Mouse (Mus musculus): ENCODE measurements around the gene Cox7b. TPM values are rescaled to one million over a fixed set of nuclear protein-coding genes. Genes with fewer than 3 reads are reported as not detected.
"Not testable (repeated sequence)": the region's sequence is repeated elsewhere in the genome, so short reads cannot be mapped to it uniquely, and the experiment has no call there.

The Cox7b gene
- polyA plus RNA-seq (2012; rRNA removed) = 213 and 279 TPM in 2 replicates

DNA sequence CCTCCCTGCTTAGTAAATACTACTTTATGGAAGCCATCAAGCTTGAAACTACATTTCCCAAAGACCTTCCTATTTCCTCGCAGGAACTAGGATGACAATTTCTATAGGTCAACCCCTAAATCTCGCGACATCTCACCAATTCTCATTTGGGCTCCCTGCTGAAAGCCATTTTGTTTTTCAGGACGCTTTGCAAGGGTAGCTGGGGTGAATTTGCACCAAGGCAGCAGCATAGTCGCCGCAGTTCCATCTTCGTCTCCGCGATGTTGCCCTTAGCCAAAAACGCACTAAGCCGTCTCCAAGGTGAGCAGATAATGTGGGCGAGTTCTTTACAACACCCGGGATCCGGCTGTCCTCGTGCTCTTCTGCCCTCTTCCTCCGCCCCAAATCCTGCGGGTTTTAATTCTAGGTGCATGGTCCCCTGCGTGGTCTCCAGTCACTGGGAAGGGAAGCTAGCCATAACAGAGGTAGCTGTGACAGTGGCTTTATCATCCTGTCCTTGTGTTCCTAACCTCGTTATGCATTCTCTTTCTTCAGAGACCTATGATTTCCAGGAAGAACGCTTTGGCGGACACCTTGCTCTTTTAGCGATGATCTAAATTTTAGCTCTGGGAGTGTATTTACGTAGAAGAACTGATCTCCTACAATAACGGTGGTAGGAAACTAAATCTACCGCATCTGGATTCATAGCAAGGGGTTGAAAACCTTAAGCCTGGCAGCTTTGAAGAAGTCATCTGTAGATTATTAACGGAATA lies at the start of gene Cox7b:
Gene Cox7b, plus strand, starts transcription at position 130 of the 752 bp plus-strand sequence.
- peak; percentile 34 for DNase-seq (ENCODE audit: low spot score)

DNA sequence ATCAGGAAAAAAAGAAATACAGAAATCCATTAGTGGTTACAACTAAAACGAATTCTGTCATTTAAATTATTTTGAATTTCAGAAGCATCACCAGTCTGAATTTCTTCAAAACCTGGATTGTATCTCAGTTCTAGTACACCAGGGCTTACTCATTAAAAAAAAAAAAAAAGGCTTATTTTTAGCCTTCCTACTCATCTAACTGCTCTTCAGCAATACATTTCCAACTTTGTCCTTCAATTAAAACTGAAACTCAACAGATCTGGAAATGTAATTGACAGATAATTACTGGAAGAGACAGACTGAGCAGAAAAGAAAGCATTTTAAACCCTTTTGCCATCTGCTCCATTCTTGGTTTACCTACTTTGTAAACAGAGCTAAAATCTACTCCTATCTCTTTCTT lies 13.9 kb upstream of the Cox7b start:
- DNase-seq (ENCODE audit: low spot score) = no peak

GRCm38 (mm10) chrX:106010762-106011161 lies 4.7 kb upstream of the Cox7b start:
- DNase-seq (ENCODE audit: low spot score) = no peak

DNA sequence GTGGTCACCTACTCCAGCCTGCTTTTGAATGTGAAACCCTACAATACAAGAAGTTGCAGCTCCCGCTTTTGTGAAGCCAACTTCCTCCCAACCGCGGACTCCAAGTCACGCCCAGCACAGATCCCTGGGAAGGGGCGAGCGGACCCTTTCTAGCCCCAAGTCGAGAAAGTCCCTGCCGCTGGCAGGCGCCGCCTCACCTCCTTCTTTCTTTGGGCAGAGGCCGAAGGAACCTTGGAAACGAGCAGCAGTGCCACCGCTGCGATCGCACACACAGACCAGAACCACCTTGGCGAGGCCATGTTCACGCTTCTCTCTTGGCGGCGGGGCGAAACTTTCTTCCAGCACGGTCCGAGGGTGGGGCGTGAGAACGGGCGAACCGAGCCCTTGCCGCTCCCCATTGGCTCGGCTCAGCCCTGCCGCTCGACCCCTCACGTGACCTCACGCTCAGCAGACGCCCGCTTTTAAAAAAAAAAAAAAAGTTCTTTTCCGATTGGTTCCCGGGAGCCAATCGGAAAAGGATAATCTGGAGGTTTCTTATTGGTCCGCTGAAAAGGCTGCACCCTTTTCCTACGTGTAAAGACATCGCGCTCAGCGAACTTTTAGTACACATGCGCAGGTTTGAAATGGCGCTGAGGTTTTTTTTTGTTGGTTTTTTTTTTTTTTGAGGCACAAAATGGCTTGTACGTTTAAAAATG lies 3.9 kb upstream of the Cox7b start, which contains the start of gene Magt1:
Gene Magt1, minus strand, starts transcription at position 442 of the 695 bp plus-strand sequence.
- DNase-seq (ENCODE audit: low spot score) = peak; percentile 62

DNA sequence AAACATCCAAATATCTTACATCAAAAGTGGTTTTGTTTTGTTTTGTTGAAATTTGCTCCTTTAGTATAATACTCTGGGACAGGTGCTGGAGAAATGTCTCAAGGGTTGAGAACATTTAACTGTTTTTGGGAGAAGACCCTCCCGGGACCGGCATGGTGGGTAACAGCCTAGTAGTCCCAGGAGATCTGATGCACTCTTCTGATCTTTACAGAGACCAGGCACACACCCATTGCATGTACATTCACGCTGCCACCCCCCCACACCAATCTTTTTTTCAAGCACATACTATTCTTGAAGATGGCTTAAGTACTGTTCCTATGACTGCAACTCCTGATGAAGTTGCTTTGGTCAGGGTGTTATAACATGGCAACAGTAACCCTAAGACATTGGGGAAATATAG lies 2.9 kb upstream of the Cox7b start:
- DNase-seq (ENCODE audit: low spot score) = no peak

- no peak for DNase-seq (ENCODE audit: low spot score)
Measured at GRCm38 (mm10) chrX:106013217-106013616, 2.3 kb upstream of the Cox7b start.

- not testable (repeated sequence) for DNase-seq (ENCODE audit: low spot score)
Measured at GRCm38 (mm10) chrX:106014741-106015377, 641 bp upstream of the Cox7b start.

- DNase-seq (ENCODE audit: low spot score) = no peak
Measured at GRCm38 (mm10) chrX:106017102-106017501, 1.6 kb downstream of the Cox7b start.

DNA sequence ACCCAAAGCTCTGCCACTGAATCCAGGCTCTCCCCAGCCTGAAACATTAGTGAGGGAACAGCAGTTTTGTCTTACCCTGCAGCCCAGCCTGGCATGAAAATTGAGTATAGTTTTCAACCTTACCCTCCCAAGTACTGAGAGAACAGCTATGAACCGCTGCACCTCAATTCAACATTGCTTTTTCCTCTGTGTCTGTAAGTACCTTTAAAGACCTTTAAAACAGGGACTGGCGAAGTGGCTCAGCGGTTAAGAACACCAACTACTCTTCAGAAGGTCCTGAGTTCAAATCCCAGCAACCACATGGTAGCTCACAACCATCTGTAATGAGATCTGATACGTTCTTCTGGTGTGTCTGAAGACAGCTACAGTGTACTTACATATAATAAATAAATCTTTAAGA lies 2.0 kb downstream of the Cox7b start:
- no peak for DNase-seq (ENCODE audit: low spot score)

GRCm38 (mm10) chrX:106026418-106027342 lies 11.2 kb downstream of the Cox7b start, which contains the start of gene Atp7a:
Gene Atp7a (plus strand): TSS chrX:106027276.
- peak; percentile 65 for DNase-seq (ENCODE audit: low spot score)

DNA sequence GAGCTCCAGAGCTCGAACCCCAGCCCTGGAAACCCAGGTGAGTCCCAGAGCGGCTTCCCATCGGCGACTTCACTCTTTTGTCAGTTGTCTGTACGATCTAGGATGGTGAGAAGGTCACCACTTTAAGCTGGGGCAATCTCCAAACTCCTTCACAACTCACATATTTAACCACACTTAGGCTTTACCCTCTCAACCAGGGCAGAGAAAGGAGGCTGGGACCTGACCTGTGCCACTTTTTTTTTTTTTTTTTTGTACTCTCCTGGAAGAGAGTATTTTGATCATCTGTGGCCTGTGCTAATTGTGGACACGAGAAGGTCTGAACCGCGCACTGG lies 11.8 kb downstream of the Cox7b start:
- no peak for DNase-seq (ENCODE audit: low spot score)

GRCm38 (mm10) chrX:106030176-106030575 lies 14.7 kb downstream of the Cox7b start:
- no peak for DNase-seq (ENCODE audit: low spot score)

- no peak for DNase-seq (ENCODE audit: low spot score)
Measured at GRCm38 (mm10) chrX:106031124-106031523, 15.6 kb downstream of the Cox7b start.

GRCm38 (mm10) chrX:106035727-106036126 lies 20.2 kb downstream of the Cox7b start:
- no peak for DNase-seq (ENCODE audit: low spot score)

- DNase-seq (ENCODE audit: low spot score) = no peak
Measured at GRCm38 (mm10) chrX:106037185-106037752, 21.8 kb downstream of the Cox7b start.

DNA sequence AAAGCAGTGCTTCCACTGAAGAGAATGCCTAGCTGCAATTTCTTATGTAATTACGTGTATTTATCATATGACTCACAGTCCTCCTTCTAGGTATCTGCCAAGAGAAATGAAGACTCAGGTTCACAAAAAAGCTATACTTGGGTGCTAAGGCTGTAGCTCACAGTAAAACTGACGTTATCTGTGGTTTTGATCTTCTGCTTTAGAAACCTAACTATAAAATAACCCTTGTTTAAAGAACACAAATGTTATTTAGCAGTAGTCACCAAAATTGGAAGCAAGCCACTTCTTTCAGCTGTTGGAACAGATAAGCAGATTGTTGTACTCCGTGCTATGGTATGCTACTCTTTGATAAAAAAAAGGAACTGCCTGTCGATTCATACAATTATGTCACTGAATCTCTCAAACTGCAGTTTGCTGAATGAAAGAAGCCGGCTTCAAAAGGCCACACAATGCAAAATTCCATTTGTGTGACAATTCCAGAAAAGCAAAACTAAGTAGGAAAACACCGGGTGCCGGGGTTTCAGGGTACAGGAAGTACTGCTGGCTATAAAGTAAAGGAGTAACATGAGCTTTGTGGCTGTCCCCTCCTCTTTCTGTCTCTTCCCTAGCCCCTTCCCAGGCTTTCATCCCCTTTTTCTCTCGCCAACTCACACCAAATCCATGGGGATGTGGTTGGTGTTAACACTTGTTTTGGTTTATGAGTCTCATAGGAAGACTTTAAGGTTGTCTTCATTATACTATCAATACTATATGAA lies 28.5 kb downstream of the Cox7b start:
- no peak for DNase-seq (ENCODE audit: low spot score)

GRCm38 (mm10) chrX:106045455-106045854 lies 30.0 kb downstream of the Cox7b start:
- no peak for DNase-seq (ENCODE audit: low spot score)

DNA sequence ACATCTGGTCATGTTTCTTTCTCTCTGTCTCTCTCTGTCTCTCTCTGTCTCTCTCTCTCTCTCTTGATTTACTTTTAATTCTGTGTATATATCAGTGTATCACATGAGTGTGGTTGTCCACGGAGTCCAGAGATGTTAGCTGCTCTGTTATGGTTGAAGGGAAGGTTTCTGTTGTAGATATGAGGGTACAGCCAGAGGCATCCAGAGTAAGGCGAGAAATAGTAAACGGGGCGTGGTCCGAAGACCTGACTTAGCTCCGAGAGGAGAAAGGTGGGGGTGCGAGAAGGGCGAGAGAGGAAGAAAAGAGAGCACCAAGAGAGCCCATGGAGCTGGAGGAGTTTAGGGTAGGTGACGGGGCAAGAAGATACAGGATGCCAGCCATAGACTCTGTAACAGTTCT lies 30.4 kb downstream of the Cox7b start:
- DNase-seq (ENCODE audit: low spot score) = no peak

GRCm38 (mm10) chrX:106048191-106048590 lies 32.7 kb downstream of the Cox7b start:
- DNase-seq (ENCODE audit: low spot score) = no peak

Data from urinary bladder, adult 2 months (tissue).